Mouse (Mus musculus) urinary bladder, postnatal 0 days (tissue): ENCODE results near the gene Gm21767. TPM values are rescaled to one million over a fixed set of nuclear protein-coding genes. Genes with fewer than 3 reads are reported as not detected.

Source experiments
- polyA plus RNA-seq: library from polyadenylated mRNA; unstranded; fragments of >200 nt; fragmentation: Nextera tagmentation; extraction: Ambion mirVana; gene quantifications from 2 replicates; pipeline ENCODE4 v1.2.1, GENCODE M21; 2015

Gm21767 gene
- polyA plus RNA-seq: not detected in 2 replicates

DNA sequence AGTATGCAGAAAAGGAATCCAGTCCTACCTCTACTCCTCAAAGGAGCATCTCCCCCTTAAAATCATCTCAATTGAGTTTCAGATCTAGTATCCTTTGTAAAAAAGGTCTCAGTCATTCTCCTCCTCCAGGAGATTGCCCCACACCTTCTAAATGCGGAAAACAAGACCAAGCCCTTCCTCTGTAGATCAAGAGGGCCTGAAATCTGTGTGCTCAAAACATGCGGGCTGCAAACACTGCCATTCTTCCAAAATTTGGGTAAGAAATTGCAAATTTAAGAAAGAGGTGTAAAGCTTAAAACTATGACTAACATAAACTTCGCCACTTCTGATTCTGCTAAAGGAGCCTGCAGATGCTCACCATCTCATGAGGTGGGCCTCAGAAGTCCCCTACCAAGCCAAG lies at the start of gene Gm21767:
TSS of gene Gm21767 (plus strand) at position 301 of the 400 bp plus-strand sequence.

